Mouse (Mus musculus) cerebellum, adult 2 months (tissue): ENCODE data around the gene Gak. TPM values are rescaled to one million over a fixed set of nuclear protein-coding genes. Genes with fewer than 3 reads are reported as not detected.
A peak's percentile ranks its signal among the peaks of the same experiment; 100 is the strongest.

Experiments used
- DNase-seq, 2 experiments: peaks; one replicate each; pipeline ENCODE4 v3.0.0; 2021
- H3K27ac ChIP-seq: fragments of 200-500 bp; 2 replicates; pipeline ENCODE4 v1.5.1; 2012; ENCODE audit warnings: low read length, control low read depth, inconsistent platforms; ENCODE audit not compliant: insufficient read depth
- H3K27me3 ChIP-seq: fragments of 200-500 bp; 2 replicates; pipeline ENCODE4 v1.6.1; 2012; ENCODE audit warnings: inconsistent platforms, mild to moderate bottlenecking, low read length, moderate library complexity; ENCODE audit not compliant: control insufficient read depth, insufficient read depth
- H3K4me1 ChIP-seq: fragments of 200-500 bp; 2 replicates; pipeline ENCODE4 v1.6.1; 2011; ENCODE audit warnings: low read length; ENCODE audit not compliant: control insufficient read depth, insufficient read depth
- H3K4me3 ChIP-seq: fragments of 200-500 bp; replicated peaks from 2 replicates; pipeline ENCODE3; 2011; ENCODE audit warnings: mild to moderate bottlenecking, low read depth, low read length, control low read depth; ENCODE audit not compliant: insufficient read depth
- CTCF ChIP-seq: fragments of 200-500 bp; IDR thresholded peaks from 2 replicates; pipeline ENCODE4 v1.5.1; 2011; ENCODE audit warnings: low read depth, mild to moderate bottlenecking, control low read depth, low read length, moderate library complexity, borderline replicate concordance; ENCODE audit not compliant: insufficient read depth
- POLR2A ChIP-seq: fragments of 200-500 bp; IDR thresholded peaks from 2 replicates; pipeline ENCODE4 v1.6.1; 2011; ENCODE audit warnings: low read length, control low read depth, borderline replicate concordance; ENCODE audit not compliant: insufficient read depth
- WGBS: fragments of 180-500 bp; shearing (Covaris S2); methylation state at CpG from one replicate; pipeline ENCODE4 v1.1.7; 2018; 5-methylcytosine and 5-hydroxymethylcytosine counted together
- polyA plus RNA-seq: library from polyadenylated mRNA; depleted of rRNA; stranded (reverse); fragments of >200 nt; gene quantifications from 2 replicates; pipeline ENCODE4 v1.2.3, GENCODE M21; 2012

The Gak gene
- polyA plus RNA-seq, 1 experiment, result 89.9 TPM

- TF ChIP-seq CTCF, result no peak
- no peak for TF ChIP-seq POLR2A
- H3K27ac ChIP-seq, result no peak overlapping the region
- 87% methylated on average over 2 of the region's 2 CpGs for WGBS
Measured at GRCm38 (mm10) chr5:108567104-108567503, 62.5 kb downstream of the Gak start.

GRCm38 (mm10) chr5:108566523-108566922 lies 63.0 kb downstream of the Gak start:
- no peak overlapping the region for H3K27ac ChIP-seq
- 90% methylated on average over 4 of the region's 4 CpGs for WGBS
- TF ChIP-seq POLR2A, result no peak
- TF ChIP-seq CTCF, result no peak
- H3K27me3 ChIP-seq, result no peaks in the 10 kb centered on the region
- H3K4me1 ChIP-seq, result no peaks in the 10 kb centered on the region
- DNase-seq, result no peak
- no peak overlapping the region for H3K4me3 ChIP-seq

More at GRCm38 (mm10) chr5:108567104-108567503, 62.5 kb downstream of the Gak start:
- Histone ChIP-seq H3K4me1 (no peaks in the 10 kb centered on the region), H3K27me3 (no peaks in the 10 kb centered on the region), H3K4me3 (no peak overlapping the region)
- no peak for DNase-seq

DNA sequence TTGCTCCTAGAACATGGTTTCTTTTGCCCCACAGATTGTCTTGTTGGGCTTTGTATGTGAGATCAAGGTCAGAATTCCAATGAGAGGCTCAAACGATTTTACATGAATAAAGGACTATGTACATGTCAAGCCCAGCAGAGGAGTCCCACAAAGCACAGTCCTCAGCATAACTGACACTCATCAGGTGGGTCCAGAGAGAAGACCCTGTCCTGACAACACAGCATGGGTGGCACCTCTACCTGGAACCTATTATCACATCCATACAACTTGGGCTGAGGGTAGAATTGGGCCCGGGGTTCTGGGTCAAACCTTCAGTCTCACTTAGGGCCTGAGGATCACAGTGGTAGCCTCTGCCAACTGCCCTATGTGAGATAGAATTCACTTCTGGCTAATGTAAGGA lies 64.2 kb downstream of the Gak start:
- Histone ChIP-seq H3K4me1 (no peaks in the 10 kb centered on the region), H3K27me3 (no peaks in the 10 kb centered on the region), H3K4me3 (no peak overlapping the region), H3K27ac (no peak overlapping the region)
- TF ChIP-seq CTCF (no peak), POLR2A (no peak)
- no peak for DNase-seq
- WGBS, result 92% methylated on average over 2 of the region's 2 CpGs

DNA sequence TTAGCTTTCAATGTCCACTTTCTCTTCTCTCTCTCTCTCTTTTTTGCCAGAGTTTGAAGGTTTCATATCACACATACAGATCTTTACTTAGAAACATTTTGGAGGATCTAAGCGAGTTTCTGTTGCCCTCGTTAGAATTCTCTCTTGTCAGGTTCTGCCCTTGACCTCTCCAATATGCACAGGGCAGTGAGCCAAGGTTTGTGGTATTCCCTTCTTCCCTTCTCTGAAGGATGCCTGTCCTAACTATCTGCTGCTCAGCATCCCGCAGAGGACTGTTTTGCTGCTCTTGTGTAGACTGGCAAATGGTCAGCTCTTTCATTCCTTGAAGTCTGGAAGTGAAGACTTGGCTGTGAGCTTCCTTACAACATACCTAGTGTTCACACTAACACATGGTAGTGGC lies 65.2 kb downstream of the Gak start:
- no peak for DNase-seq
- Histone ChIP-seq H3K27me3 (no peaks in the 10 kb centered on the region), H3K4me1 (no peaks in the 10 kb centered on the region), H3K4me3 (no peak overlapping the region), H3K27ac (no peak overlapping the region)
- 49% methylated on average over 3 of the region's 3 CpGs for WGBS
- no peak for TF ChIP-seq POLR2A
- no peak for TF ChIP-seq CTCF

DNA sequence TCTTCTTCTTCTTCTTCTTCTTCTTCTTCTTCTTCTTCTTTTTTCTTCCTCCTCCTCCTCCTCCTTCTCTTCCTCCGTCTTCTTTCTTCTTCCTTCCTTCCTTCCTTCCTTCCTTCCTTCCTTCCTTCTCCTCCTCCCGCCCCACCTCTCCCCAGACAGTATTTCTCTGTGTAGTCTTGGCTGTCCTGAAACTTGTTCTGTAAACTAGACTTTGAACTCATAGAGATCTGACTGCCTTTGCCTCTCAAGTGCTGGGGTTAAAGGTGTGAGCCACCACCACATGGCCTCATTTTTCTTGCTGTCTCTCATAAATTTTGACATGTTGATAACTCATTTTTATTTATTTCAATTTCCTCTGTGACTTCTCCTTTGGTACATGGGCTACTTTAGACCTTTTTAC lies 67.1 kb downstream of the Gak start:
- 97% methylated on average over 2 of the region's 2 CpGs for WGBS
- Histone ChIP-seq H3K27ac (no peak overlapping the region), H3K4me3 (no peak overlapping the region), H3K27me3 (no peaks in the 10 kb centered on the region), H3K4me1 (no peaks in the 10 kb centered on the region)
- no peak for DNase-seq
- TF ChIP-seq POLR2A (no peak), CTCF (no peak)

DNA sequence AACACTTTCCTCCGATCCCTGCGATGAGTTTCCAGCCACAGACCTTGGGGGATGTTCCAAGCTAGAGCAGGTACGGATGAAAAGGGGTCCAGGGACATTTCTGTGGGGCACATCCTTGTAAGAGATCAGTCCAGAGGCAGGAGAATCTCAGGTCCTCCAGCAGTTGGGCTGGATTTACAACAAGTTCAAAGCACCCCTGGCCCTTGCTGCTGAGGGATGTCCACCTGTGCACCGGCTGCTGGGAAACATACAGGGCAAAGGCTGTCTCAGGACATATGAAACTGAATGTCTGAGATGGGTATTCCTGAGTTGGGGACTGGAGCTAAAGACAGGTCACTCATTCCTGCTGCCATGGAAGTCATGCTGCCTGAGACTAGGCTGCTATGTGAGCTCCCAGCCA lies 72.6 kb downstream of the Gak start:
- Histone ChIP-seq H3K4me3 (no peak overlapping the region), H3K27me3 (no peaks in the 10 kb centered on the region), H3K4me1 (no peaks in the 10 kb centered on the region), H3K27ac (no peak overlapping the region)
- WGBS, result 83% methylated on average over 4 of the region's 4 CpGs
- TF ChIP-seq POLR2A, result no peak
- TF ChIP-seq CTCF, result no peak
- no peak for DNase-seq

GRCm38 (mm10) chr5:108554041-108554440 lies 75.5 kb downstream of the Gak start:
- WGBS, result 67% methylated on average over 1 of the region's 1 CpGs

GRCm38 (mm10) chr5:108550207-108550594 lies 79.4 kb downstream of the Gak start:
- Histone ChIP-seq H3K27me3 (no peaks in the 10 kb centered on the region), H3K4me3 (peak overlapping the region; percentile 93), H3K4me1 (peaks cover 24% of the 10 kb centered on the region), H3K27ac (peak overlapping the region; percentile 65)
- DNase-seq, result no peak
- WGBS, result 2% methylated on average over 16 of the region's 16 CpGs
- TF ChIP-seq POLR2A (no peak), CTCF (no peak)

More at GRCm38 (mm10) chr5:108554041-108554440, 75.5 kb downstream of the Gak start:
- 0 out of 2 replicates have a peak, but pooled peaks cover 5% of the 10 kb centered on the region for H3K4me1 ChIP-seq
- no peak overlapping the region for H3K27ac ChIP-seq
- no peak overlapping the region for H3K4me3 ChIP-seq
- no peak for TF ChIP-seq CTCF
- TF ChIP-seq POLR2A, result no peak
- no peaks in the 10 kb centered on the region for H3K27me3 ChIP-seq
- no peak for DNase-seq
